Mouse (Mus musculus): ENCODE measurements around the gene Olfr331.

- no peak for TF ChIP-seq CTCF (conservative IDR thresholded peaks at IDR 0.05; ENCODE audit: low read length)
- no peak for TF ChIP-seq NANOG (IDR thresholded peaks at IDR 0.05; ENCODE audit: borderline replicate concordance, low read length)
- no peak for TF ChIP-seq POU5F1 (IDR thresholded peaks at IDR 0.05; ENCODE audit: borderline replicate concordance, low read length)
Measured at GRCm38 (mm10) chr11:58492455-58492854, 9.9 kb downstream of the Olfr331 start, which contains the start of gene Olfr332.

Data from E14TG2a.4 (cell line).